Mouse (Mus musculus) megakaryocyte, adult 5-6 weeks (primary cell): ENCODE results near the gene Pak6. TPM values are rescaled to one million over a fixed set of nuclear protein-coding genes. Genes with fewer than 3 reads are reported as not detected.
A peak's percentile ranks its signal among the peaks of the same experiment; 100 is the strongest.

Experiments used
- ATAC-seq: 2 replicates; pipeline ENCODE4 v1.8.0; 2016; ENCODE audit warnings: mild to moderate bottlenecking, inconsistent platforms; ENCODE audit not compliant: poor library complexity, severe bottlenecking
- total RNA-seq, 2 experiments: library from RNA; stranded (forward) in 1 of 2; stranded (reverse) in 1 of 2; fragments of 153-499, 151-499 nt in 1 of 2; fragments of 221-1000, 200-1000 nt in 1 of 2; gene quantifications; 2 replicates each; pipeline versions ENCODE4 v1.2.3 to v1.2.4; 2015 to 2017

Pak6 gene
- total RNA-seq, 2 experiments from 2014 or later, result not detected

GRCm38 (mm10) chr2:118663804-118664766 is 982 bp downstream of the Pak6 start:
- no peak for ATAC-seq

DNA sequence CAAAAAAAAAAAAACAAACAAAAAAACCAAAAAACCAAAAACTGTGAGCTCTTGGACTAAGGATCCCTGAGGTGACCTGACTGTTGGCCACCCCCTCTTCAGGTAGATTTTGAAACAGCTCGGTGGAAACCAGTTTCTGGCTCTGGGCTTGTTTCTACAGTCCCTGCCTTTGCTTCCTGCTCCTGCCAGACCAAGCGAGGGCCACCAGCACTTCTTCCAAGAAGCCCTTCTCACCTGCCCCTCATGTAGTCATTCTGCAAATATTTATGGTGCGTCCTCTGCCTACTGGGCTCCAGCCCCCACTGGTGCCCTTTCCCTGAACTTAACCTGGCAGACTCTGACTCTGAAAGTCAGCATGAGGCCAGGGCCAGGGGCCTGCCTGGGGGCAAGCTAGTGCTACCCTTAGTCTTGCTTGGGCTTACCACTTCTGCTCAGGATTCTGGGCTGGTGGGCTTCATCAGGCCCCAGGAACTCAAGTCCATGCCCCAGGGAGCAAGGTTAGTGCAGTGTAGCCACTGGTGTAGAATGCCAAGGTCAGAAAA is 1.9 kb downstream of the Pak6 start:
- ATAC-seq, result no peak

- ATAC-seq, result no peak
These were observed 2.5 kb downstream of the Pak6 start for GRCm38 (mm10) chr2:118665616-118666015.

DNA sequence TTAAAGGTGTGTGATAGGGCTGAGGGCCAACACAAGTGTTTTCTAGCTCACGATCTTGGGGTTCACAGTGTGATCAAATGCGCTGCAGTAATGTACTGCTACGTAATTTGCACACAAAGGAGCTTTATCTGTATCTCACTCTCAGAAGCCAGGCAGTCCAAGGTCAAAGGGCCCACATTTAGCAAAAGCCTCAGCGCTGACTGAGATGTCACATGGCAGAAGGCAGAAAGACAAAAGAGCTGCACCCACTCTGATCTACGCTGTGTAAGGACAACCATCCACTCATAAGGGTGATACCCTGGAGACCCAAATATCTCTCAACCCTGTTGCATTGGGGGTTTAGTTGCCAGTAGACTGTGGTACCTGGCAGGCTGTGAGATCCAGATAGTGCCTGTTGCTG is 4.1 kb downstream of the Pak6 start:
- ATAC-seq, result no peak

- ATAC-seq, result no peak
These were observed 6.1 kb downstream of the Pak6 start for GRCm38 (mm10) chr2:118669245-118669644.

DNA sequence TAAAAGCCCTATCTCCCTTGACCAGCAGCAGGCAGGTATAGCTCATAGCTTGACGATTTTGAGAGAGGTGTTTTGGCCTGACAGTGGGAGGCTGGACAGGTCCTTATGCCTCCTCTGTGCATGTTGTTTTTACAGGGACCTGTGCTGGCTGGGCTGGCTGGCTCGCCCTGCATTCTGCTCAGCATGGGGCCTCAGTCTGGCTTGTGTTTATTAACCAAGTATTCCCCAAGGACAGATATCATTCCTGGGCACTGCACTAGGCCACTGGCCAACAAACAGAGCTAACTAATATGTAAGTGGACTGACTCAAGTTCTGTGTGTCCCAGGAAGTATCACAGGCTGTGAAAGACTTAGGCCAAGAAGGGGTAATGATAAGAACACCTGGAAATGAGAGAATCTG is 6.7 kb downstream of the Pak6 start:
- no peak for ATAC-seq

DNA sequence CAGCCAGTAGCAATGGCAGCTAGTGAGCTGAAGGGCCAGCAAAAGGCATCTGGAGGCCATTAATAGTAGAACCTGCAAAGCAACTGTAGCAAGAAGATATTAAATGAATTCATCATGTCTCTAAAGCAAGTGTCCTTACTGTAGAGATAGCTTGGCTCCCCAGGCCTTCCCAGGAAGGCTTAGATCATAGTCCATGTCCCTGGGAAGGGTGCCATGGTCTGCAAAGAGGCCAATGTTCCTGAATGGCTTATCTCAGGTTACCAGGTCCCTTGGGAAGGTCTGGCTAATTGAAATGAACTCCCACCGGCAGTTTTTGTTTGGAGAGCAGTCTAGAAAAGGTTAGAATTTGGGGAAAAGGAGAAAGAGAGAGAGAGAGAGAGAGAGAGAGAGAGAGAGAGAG is 8.6 kb downstream of the Pak6 start:
- ATAC-seq, result no peak

DNA sequence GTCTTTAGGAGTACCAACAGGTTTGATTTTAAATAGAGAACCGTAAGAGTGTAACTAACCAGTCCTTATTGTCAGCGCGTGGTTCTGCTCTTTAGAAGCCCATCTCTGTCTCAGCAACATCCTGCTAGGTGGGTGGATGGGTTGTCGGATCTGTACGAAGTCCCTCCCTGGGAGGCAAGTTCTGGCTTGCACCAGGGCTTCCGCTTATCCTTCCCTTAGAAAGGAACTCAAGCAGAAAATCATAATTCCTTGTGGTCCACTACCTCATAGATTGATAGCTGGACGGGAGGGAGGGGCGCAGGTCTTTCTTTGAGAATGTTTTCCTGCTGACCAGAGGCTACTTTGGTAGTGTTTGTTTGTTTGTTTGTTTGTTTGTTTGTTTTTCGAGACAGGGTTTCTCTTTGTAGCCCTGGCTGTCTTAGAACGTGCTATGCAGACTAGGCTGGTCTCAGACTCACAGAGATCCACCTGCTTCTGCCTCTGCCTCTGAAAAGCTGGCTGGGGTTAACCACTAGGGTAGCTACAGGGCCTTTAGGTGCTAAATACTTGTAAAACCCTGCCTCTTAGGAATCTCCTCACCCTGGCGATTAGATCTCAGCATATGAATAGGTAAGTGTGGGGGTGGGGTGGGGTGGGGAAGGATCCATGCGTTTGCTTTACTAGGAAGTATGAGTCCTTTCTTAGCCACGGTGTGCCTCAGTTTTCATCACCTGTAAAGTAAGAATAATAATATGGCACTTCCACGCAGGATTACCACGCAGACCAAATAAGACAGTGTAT is 10.8 kb downstream of the Pak6 start:
- ATAC-seq, result no peak

DNA sequence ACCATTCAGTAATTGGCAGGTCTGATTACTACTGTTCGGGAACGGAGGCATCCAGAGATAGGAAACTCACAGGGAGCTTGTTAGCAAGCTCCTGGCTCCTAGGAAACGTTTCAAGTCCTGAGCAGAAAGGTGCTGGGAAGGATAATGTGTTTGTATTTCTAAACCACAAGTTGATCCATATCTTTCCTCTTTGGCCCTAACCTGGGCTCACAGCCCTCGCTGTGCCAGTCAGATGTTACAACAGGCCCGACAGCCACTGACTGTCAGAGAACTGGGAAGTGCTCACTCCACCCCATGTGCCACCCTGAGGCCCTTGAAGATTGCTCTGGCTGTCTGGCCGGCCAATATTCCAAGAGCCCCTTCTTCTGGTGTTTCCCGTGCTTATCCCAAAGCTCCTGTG is 11.4 kb downstream of the Pak6 start:
- ATAC-seq, result no peak

- peak; percentile 33 for ATAC-seq
These were observed 14.0 kb downstream of the Pak6 start for GRCm38 (mm10) chr2:118676839-118677741.

GRCm38 (mm10) chr2:118677817-118678216 is 14.7 kb downstream of the Pak6 start:
- ATAC-seq, result 0 out of 2 replicates have a peak, but pooled peaks have one; percentile 8

DNA sequence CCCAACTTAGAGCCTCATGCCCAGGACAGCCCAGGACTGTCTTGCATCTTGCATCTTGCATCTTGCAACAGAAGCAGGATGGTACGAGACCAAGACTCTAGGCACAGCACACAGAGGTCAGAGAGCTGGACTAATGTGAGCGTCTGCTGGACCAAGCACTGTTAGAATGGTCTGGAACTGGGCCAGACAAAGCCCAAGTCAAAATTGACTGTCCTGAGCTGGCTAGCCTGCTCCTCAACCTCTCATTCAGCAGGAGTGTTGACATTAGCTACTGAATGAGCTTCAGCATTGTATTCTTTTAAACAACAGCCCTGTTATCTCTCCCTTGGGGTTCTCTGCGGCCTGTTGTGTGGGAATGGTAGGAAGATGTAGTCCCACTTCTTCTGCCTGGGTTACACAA is 16.5 kb downstream of the Pak6 start:
- no peak for ATAC-seq

DNA sequence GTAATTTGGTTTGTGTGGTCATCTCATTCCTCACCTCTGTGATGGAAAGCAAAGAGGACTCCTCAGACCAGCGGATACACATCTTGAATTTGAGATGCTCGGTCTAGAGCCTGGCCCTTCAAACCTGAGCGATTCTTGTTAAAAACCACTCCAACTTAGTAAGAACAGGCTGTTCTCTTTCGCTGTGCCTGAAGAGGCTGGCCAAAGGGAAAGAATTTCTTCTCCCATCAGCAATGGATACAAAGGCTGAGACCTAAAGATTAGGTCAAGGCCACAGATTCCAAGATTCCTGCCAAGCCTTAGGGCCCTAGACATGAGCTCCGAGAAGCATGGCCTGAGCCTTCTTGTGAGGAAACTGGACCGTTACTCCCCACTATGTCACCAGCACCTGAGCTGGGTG is 17.8 kb downstream of the Pak6 start:
- no peak for ATAC-seq

DNA sequence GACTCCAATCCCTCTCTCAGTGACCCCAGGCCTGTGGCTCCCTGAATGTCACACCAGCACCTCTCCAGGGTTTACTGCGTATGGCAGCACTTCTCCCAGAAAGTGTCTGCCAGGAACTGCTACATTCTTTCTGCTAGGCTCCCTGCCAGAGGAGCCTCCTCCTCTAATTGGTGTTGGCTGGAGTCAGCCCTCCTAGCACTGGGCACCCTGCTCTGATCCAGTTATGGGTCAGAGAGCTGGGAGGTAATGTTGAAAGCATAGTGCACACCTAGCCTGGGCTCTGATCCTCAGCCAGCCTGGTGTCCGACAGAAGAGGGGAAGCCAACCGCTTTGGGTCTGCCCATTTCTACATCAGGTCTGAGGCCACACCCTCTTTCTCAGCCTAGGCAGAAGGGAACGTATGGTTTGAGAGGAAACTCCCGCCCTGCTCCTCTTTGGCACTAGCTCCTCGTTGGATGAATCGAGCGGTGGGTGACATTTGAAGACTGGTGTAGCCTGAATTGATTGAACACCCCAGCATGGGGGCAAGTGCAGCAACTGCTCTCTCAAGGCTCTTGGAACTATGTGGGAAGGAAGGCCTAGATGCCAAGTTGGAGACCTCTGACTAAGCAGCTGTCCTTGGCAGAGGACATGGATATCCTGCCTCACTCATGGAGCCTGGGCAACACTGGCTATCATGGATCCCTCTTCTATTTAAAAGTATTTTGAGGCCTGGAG is 19.6 kb downstream of the Pak6 start:
- peak; percentile 80 for ATAC-seq

DNA sequence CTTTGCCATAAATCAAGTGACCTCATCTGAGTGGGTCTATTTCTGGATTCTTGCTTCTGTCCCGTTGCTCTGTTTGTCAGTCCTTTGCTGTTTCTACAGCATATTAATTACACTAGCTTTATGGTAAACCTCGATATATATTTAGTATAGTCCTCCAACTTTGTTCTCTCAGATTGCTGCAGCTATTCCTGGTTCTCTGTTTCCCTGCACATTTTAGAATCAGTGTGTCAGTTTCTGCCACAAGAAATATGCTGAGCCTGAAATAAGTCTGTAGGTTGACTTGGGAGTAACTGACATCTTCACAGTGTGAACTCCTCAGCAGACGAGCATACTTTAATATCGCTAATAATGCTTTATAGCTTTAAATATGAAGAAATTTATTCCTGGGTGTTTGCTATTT is 22.0 kb downstream of the Pak6 start:
- ATAC-seq, result no peak

- ATAC-seq, result peak; percentile 26; the same call in 1 of the 2 replicates
These were observed 23.6 kb downstream of the Pak6 start for GRCm38 (mm10) chr2:118686693-118687092.

- ATAC-seq, result no peak
These were observed 24.7 kb downstream of the Pak6 start for GRCm38 (mm10) chr2:118687791-118688190.

DNA sequence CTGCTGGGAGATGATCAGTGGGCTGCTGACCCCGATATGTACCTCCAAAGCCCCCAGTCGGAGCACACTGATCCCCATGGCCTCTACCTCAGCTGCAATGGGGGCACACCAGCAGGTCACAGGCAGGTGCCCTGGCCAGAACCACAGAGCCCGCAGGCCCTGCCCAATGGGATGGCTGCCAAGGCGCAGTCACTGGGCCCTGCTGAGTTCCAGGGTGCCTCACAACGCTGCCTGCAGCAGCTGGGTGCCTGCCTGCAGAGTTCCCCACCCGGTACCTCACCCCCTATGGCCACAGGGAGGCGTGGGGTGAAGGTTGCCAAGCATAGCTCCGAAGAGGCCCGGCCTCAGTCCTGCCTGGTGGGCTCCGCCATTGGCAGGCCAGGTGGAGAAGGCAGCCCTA is 26.8 kb downstream of the Pak6 start:
- ATAC-seq, result no peak

- no peak for ATAC-seq
These were observed 30.4 kb downstream of the Pak6 start for GRCm38 (mm10) chr2:118693370-118693966.
